Mouse (Mus musculus) spleen, adult 2 months (tissue): ENCODE data around the gene Rap1b. TPM values are rescaled to one million over a fixed set of nuclear protein-coding genes. Genes with fewer than 3 reads are reported as not detected.

Experiments
- DNase-seq, 2 experiments: peaks; one replicate each; pipeline versions ENCODE4 v3.0.0 to v3.0.0-alpha.2; 2012 to 2021; ENCODE audit warnings: low spot score in 2 of 2, low read depth in 1 of 2
- H3K27ac ChIP-seq: fragments of 200-500 bp; 2 replicates; pipeline ENCODE4 v1.5.1; 2012; ENCODE audit warnings: low read length, inconsistent platforms; ENCODE audit not compliant: insufficient read depth
- H3K27me3 ChIP-seq: fragments of 200-500 bp; 2 replicates; pipeline ENCODE4 v1.6.1; 2012; ENCODE audit warnings: mild to moderate bottlenecking, moderate library complexity, low read length, inconsistent platforms; ENCODE audit not compliant: control insufficient read depth, insufficient read depth
- H3K36me3 ChIP-seq: fragments of 200-500 bp; 2 replicates; pipeline ENCODE4 v1.6.1; 2012; ENCODE audit warnings: mild to moderate bottlenecking, low read length, inconsistent platforms; ENCODE audit not compliant: control insufficient read depth, insufficient read depth
- H3K4me1 ChIP-seq: fragments of 200-500 bp; 2 replicates; pipeline ENCODE4 v1.6.1; 2011; ENCODE audit warnings: inconsistent platforms; ENCODE audit not compliant: control insufficient read depth, insufficient read depth, insufficient read length
- H3K4me3 ChIP-seq: fragments of 200-500 bp; 2 replicates; pipeline ENCODE4 v1.5.1; 2011; ENCODE audit warnings: mild to moderate bottlenecking, inconsistent platforms; ENCODE audit not compliant: insufficient read depth, insufficient read length; ENCODE audit errors: extremely low read depth
- CTCF ChIP-seq: fragments of 200-500 bp; IDR thresholded peaks from 2 replicates; pipeline ENCODE4 v1.5.1; 2011; ENCODE audit warnings: mild to moderate bottlenecking, inconsistent platforms; ENCODE audit not compliant: insufficient read depth, insufficient read length, insufficient replicate concordance; ENCODE audit errors: extremely low read depth
- POLR2A ChIP-seq: fragments of 200-500 bp; IDR thresholded peaks from 2 replicates; pipeline ENCODE4 v1.6.1; 2011; ENCODE audit warnings: low read depth, low read length, inconsistent platforms
- WGBS: fragments of 180-500 bp; shearing (Covaris S2); methylation state at CpG from one replicate; pipeline ENCODE4 v1.1.7; 2018; 5-methylcytosine and 5-hydroxymethylcytosine counted together
- polyA plus RNA-seq: library from polyadenylated mRNA; depleted of rRNA; stranded (reverse); fragments of >200 nt; gene quantifications from 2 replicates; pipeline ENCODE4 v1.2.3, GENCODE M21; 2012

The Rap1b gene
- polyA plus RNA-seq, 1 experiment: 50.1 TPM

- Histone ChIP-seq H3K27me3 (no peaks in the 10 kb centered on the region), H3K4me3 (no peak overlapping the region), H3K27ac (no peak overlapping the region), H3K36me3 (no peaks in the 10 kb centered on the region), H3K4me1 (peaks cover 21% of the 10 kb centered on the region; the same call in 1 of the 2 replicates)
- TF ChIP-seq POLR2A (no peak), CTCF (no peak)
- WGBS: 76% methylated on average over 3 of the region's 3 CpGs
- DNase-seq: no peak
Observed at GRCm38 (mm10) chr10:117839737-117840136, 6.1 kb downstream of the Rap1b start.

- Histone ChIP-seq H3K27me3 (no peaks in the 10 kb centered on the region), H3K4me1 (peaks cover 21% of the 10 kb centered on the region; the same call in 1 of the 2 replicates), H3K36me3 (no peaks in the 10 kb centered on the region), H3K27ac (no peak overlapping the region), H3K4me3 (no peak overlapping the region)
- TF ChIP-seq POLR2A (no peak), CTCF (no peak)
- 87% methylated on average over 3 of the region's 3 CpGs for WGBS
- no peak for DNase-seq
Observed at GRCm38 (mm10) chr10:117838924-117839323, 6.9 kb downstream of the Rap1b start.

GRCm38 (mm10) chr10:117836354-117836753 is 9.5 kb downstream of the Rap1b start:
- DNase-seq: peak in 1 of 2 experiments; percentile 40
- TF ChIP-seq CTCF: no peak
- TF ChIP-seq POLR2A: no peak
- no peaks in the 10 kb centered on the region for H3K27me3 ChIP-seq
- no peak overlapping the region for H3K4me3 ChIP-seq
- no peak overlapping the region for H3K27ac ChIP-seq
- H3K4me1 ChIP-seq: peaks cover 37% of the 10 kb centered on the region; the same call in 1 of the 2 replicates
- no peaks in the 10 kb centered on the region for H3K36me3 ChIP-seq
- WGBS: 4% methylated on average over 2 of the region's 2 CpGs

GRCm38 (mm10) chr10:117835453-117835852 is 10.4 kb downstream of the Rap1b start:
- Histone ChIP-seq H3K4me3 (no peak overlapping the region), H3K27me3 (no peaks in the 10 kb centered on the region), H3K27ac (no peak overlapping the region), H3K4me1 (peaks cover 30% of the 10 kb centered on the region; the same call in 1 of the 2 replicates), H3K36me3 (no peaks in the 10 kb centered on the region)
- no peak for TF ChIP-seq POLR2A
- TF ChIP-seq CTCF: no peak
- DNase-seq: no peak
- 69% methylated on average over 5 of the region's 5 CpGs for WGBS

- H3K27ac ChIP-seq: no peak overlapping the region
- peaks cover 43% of the 10 kb centered on the region for H3K4me1 ChIP-seq
- no peak for DNase-seq
- no peaks in the 10 kb centered on the region for H3K27me3 ChIP-seq
- no peaks in the 10 kb centered on the region for H3K36me3 ChIP-seq
- H3K4me3 ChIP-seq: no peak overlapping the region
- TF ChIP-seq POLR2A (no peak), CTCF (no peak)
- WGBS: 30% methylated on average over 3 of the region's 3 CpGs
Observed at GRCm38 (mm10) chr10:117830797-117831196, 15.0 kb downstream of the Rap1b start.

GRCm38 (mm10) chr10:117829472-117830155 is 16.2 kb downstream of the Rap1b start:
- Histone ChIP-seq H3K27ac (peak overlapping the region; percentile 24), H3K36me3 (no peaks in the 10 kb centered on the region), H3K4me3 (no peak overlapping the region), H3K4me1 (peaks cover 51% of the 10 kb centered on the region), H3K27me3 (no peaks in the 10 kb centered on the region)
- 46% methylated on average over 7 of the region's 7 CpGs for WGBS
- DNase-seq: peak in 1 of 2 experiments; percentile 56
- TF ChIP-seq CTCF (no peak), POLR2A (no peak)

- no peaks in the 10 kb centered on the region; the same call in 1 of the 2 replicates for H3K36me3 ChIP-seq
- no peak for TF ChIP-seq CTCF
- no peak for TF ChIP-seq POLR2A
- H3K27ac ChIP-seq: peak overlapping the region; percentile 24; the same call in 1 of the 2 replicates
- no peaks in the 10 kb centered on the region for H3K27me3 ChIP-seq
- peaks cover 51% of the 10 kb centered on the region for H3K4me1 ChIP-seq
- no peak overlapping the region for H3K4me3 ChIP-seq
- 74% methylated on average over 4 of the region's 4 CpGs for WGBS
- DNase-seq: no peak
Observed at GRCm38 (mm10) chr10:117829022-117829421, 16.8 kb downstream of the Rap1b start.
